Mouse (Mus musculus): ENCODE results near the gene Cldn20.
A peak's percentile ranks its signal among the peaks of the same experiment; 100 is the strongest.

- TF ChIP-seq POLR2A (IDR thresholded peaks at IDR 0.05; ENCODE audit: borderline replicate concordance, low read depth, low read length) (no peak), CTCF (IDR thresholded peaks at IDR 0.05; ENCODE audit: low read depth, low read length) (peak; percentile 32; the same call in 1 of the 2 replicates)
Measured at GRCm38 (mm10) chr17:3509841-3510240, 22.5 kb upstream of the Cldn20 start.
